Mouse (Mus musculus) CH12.LX (cell line): ENCODE data around the gene Nab1.

Source experiments
- BHLHE40 ChIP-seq: IDR thresholded peaks from 2 replicates; pipeline ENCODE4 v1.6.1; 2011; ENCODE audit warnings: mild to moderate bottlenecking, low read depth, low read length, improper control_type of control experiment
- CHD2 ChIP-seq: IDR thresholded peaks from 2 replicates; pipeline ENCODE4 v1.6.1; 2011; ENCODE audit warnings: low read length, improper control_type of control experiment
- CTCF ChIP-seq, 2 experiments: IDR thresholded peaks in 1 of 2; conservative IDR thresholded peaks in 1 of 2; 2 replicates each; pipeline ENCODE4 v1.5.1; 2011 to 2012; ENCODE audit warnings: low read depth in 2 of 2, low read length in 2 of 2, improper control_type of control experiment in 1 of 2, inconsistent platforms in 1 of 2, mild to moderate bottlenecking in 1 of 2, moderate library complexity in 1 of 2
- E2F4 ChIP-seq: IDR thresholded peaks from 2 replicates; pipeline ENCODE4 v1.6.1; 2011; ENCODE audit warnings: low read depth, low read length, improper control_type of control experiment; ENCODE audit not compliant: insufficient replicate concordance
- ELF1 ChIP-seq: IDR thresholded peaks from 2 replicates; pipeline ENCODE4 v1.6.1; 2014; ENCODE audit warnings: low read depth, mild to moderate bottlenecking, inconsistent platforms, low read length, improper control_type of control experiment
- EP300 ChIP-seq: IDR thresholded peaks from 2 replicates; pipeline ENCODE4 v1.6.1; 2011; ENCODE audit warnings: low read length, improper control_type of control experiment
- HCFC1 ChIP-seq: IDR thresholded peaks from 2 replicates; pipeline ENCODE4 v1.6.1; 2012; ENCODE audit warnings: low read depth, mild to moderate bottlenecking, inconsistent platforms, low read length, improper control_type of control experiment
- NELFE ChIP-seq: IDR thresholded peaks from 2 replicates; pipeline ENCODE4 v1.6.1; 2011; ENCODE audit warnings: low read depth, low read length, improper control_type of control experiment
- POLR2A ChIP-seq: IDR thresholded peaks from 2 replicates; pipeline ENCODE4 v1.6.1; 2011; ENCODE audit warnings: low read depth, mild to moderate bottlenecking, improper control_type of control experiment, low read length
- RCOR1 ChIP-seq: conservative IDR thresholded peaks from 2 replicates; pipeline ENCODE4 v1.6.1; 2012; ENCODE audit warnings: low read depth, mild to moderate bottlenecking, inconsistent platforms, low read length, improper control_type of control experiment
- SMC3 ChIP-seq: IDR thresholded peaks from 2 replicates; pipeline ENCODE4 v1.6.1; 2011; ENCODE audit warnings: low read depth, low read length, improper control_type of control experiment
- TBP ChIP-seq: conservative IDR thresholded peaks from 2 replicates; pipeline ENCODE4 v1.6.1; 2011; ENCODE audit warnings: low read depth, low read length, improper control_type of control experiment
- UBTF ChIP-seq: IDR thresholded peaks from 2 replicates; pipeline ENCODE4 v1.6.1; 2012; ENCODE audit warnings: low read depth, mild to moderate bottlenecking, inconsistent platforms, low read length, improper control_type of control experiment, moderate library complexity
- USF1 ChIP-seq: IDR thresholded peaks from 2 replicates; pipeline ENCODE4 v1.6.1; 2014; ENCODE audit warnings: low read depth, mild to moderate bottlenecking, inconsistent platforms, low read length, improper control_type of control experiment

GRCm38 (mm10) chr1:52435856-52436255 is 64.6 kb downstream of the Nab1 start:
- no peak for TF ChIP-seq CTCF (conservative IDR thresholded peaks at IDR 0.05 in 1 of 2, IDR thresholded peaks at IDR 0.05 in 1 of 2; ENCODE audit: low read depth in 2 of 2, low read length in 2 of 2)
- TF ChIP-seq HCFC1: no peak
- no peak for TF ChIP-seq POLR2A
- no peak for TF ChIP-seq USF1
- TF ChIP-seq BHLHE40: no peak
- TF ChIP-seq UBTF: no peak
- TF ChIP-seq ELF1: no peak
- TF ChIP-seq RCOR1: no peak
- TF ChIP-seq E2F4: no peak
- TF ChIP-seq EP300: no peak
- TF ChIP-seq CHD2: no peak
- TF ChIP-seq TBP: no peak
- TF ChIP-seq SMC3: no peak
- no peak for TF ChIP-seq NELFE
